Mouse (Mus musculus): ENCODE data around the gene Gpi1. TPM values are rescaled to one million over a fixed set of nuclear protein-coding genes. Genes with fewer than 3 reads are reported as not detected.

The Gpi1 gene
- total and polyA plus RNA-seq, 3 experiments = 278 to 693 (median 332) TPM

GRCm38 (mm10) chr7:34272465-34272864 lies 42.3 kb upstream of the Gpi1 start (continued):
- TF ChIP-seq SIN3A (IDR thresholded peaks at IDR 0.05; ENCODE audit: low read length) (0 out of 2 replicates have a peak, but pooled peaks have one; percentile 39), UBTF (IDR thresholded peaks at IDR 0.05; ENCODE audit: low read depth, low read length) (no peak), RAD21 (IDR thresholded peaks at IDR 0.05; ENCODE audit: low read depth, low read length) (no peak), CHD2 (IDR thresholded peaks at IDR 0.05; ENCODE audit: low read length) (peak; percentile 90), GABPA (IDR thresholded peaks at IDR 0.05; ENCODE audit: insufficient replicate concordance, low read depth, low read length) (no peak)

GRCm38 (mm10) chr7:34268463-34268862 lies 38.3 kb upstream of the Gpi1 start:
- Histone ChIP-seq H3K4me3 (replicated peaks in 1 of 3; ENCODE audit: low read depth in 2 of 3, low read length in 2 of 3, poor library complexity in 1 of 3) (no peak overlapping the region), H3K27me3 (replicated peaks) (no peaks in the 10 kb centered on the region), H3K9me3 (replicated peaks; ENCODE audit: low read length) (no peaks in the 10 kb centered on the region), H3K9ac (ENCODE audit: insufficient read depth, low read depth) (no peak overlapping the region), H3K79me2 (replicated peaks; ENCODE audit: control insufficient read depth, extremely low read depth, insufficient read depth, poor library complexity, severe bottlenecking) (0 out of 2 replicates have a peak, but pooled peaks cover 2% of the 10 kb centered on the region), H3K4me1 (ENCODE audit: control insufficient read depth in 1 of 2, insufficient read depth in 2 of 2) (peaks cover 12 to 77% of the 10 kb centered on the region in 2 experiments), H3K4me2 (ENCODE audit: insufficient read depth, low read depth, poor library complexity, severe bottlenecking) (no peak overlapping the region), H3K27ac (ENCODE audit: insufficient read depth, low read depth) (no peak overlapping the region), H3K36me3 (replicated peaks in 1 of 2; ENCODE audit: control insufficient read depth in 1 of 2, insufficient read depth in 1 of 2, low read length in 1 of 2) (peaks cover 0 to 5% of the 10 kb centered on the region in 2 experiments)
- in situ Hi-C loops (cut with MboI; ENCODE audit: low pct_ligation_motif_present, low pct_unique_long_range_greater_than_20kb, low sequenced_read_pairs) = loop anchor here (25.0 kb wide), 1 partner anchor 394 kb away; the partner anchor contains the start of gene Kctd15
- no peak for DNase-seq (ENCODE audit: extremely low read depth)
- TF ChIP-seq PAX5 (IDR thresholded peaks at IDR 0.05; ENCODE audit: low read length) = no peak
- TF ChIP-seq TCF12 (IDR thresholded peaks at IDR 0.05; ENCODE audit: low read depth, low read length) = no peak
- no peak for TF ChIP-seq MAX (IDR thresholded peaks at IDR 0.05; ENCODE audit: low read length)
- no peak for TF ChIP-seq USF1 (IDR thresholded peaks at IDR 0.05; ENCODE audit: low read depth, low read length)
- TF ChIP-seq MYC (IDR thresholded peaks at IDR 0.05; ENCODE audit: low read depth, low read length) = no peak
- TF ChIP-seq SMC3 (IDR thresholded peaks at IDR 0.05; ENCODE audit: low read depth, low read length) = no peak
- TF ChIP-seq NRF1 (IDR thresholded peaks at IDR 0.05; ENCODE audit: low read depth, low read length) = no peak
- TF ChIP-seq ZNF384 (IDR thresholded peaks at IDR 0.05; ENCODE audit: low read depth, low read length) = no peak
- TF ChIP-seq MAFK (IDR thresholded peaks at IDR 0.05; ENCODE audit: insufficient replicate concordance, low read length) = no peak
- no peak for TF ChIP-seq TBP (conservative IDR thresholded peaks at IDR 0.05; ENCODE audit: low read depth, low read length)
- no peak for TF ChIP-seq GABPA (IDR thresholded peaks at IDR 0.05; ENCODE audit: insufficient replicate concordance, low read depth, low read length)
- no peak for TF ChIP-seq RCOR1 (conservative IDR thresholded peaks at IDR 0.05; ENCODE audit: low read depth, low read length)
- no peak for TF ChIP-seq CTCF (conservative IDR thresholded peaks at IDR 0.05 in 1 of 2, IDR thresholded peaks at IDR 0.05 in 1 of 2; ENCODE audit: low read depth in 2 of 2, low read length in 2 of 2)
- TF ChIP-seq HCFC1 (IDR thresholded peaks at IDR 0.05; ENCODE audit: low read depth, low read length) = no peak
- TF ChIP-seq EP300 (IDR thresholded peaks at IDR 0.05; ENCODE audit: low read length) = no peak
- TF ChIP-seq USF2 (conservative IDR thresholded peaks at IDR 0.05; ENCODE audit: low read depth, low read length) = no peak
- TF ChIP-seq KAT2A (IDR thresholded peaks at IDR 0.05; ENCODE audit: insufficient replicate concordance, low read length) = no peak
- TF ChIP-seq JUN (IDR thresholded peaks at IDR 0.05; ENCODE audit: insufficient read depth, low read depth, low read length) = no peak
- dilution Hi-C loops (cut with MboI; ENCODE audit: extremely low pct_ligation_motif_present, extremely low pct_unique_long_range_greater_than_20kb, low sequenced_read_pairs) = no loop called here
